Mouse (Mus musculus): ENCODE data around the gene Fa2h.

DNA sequence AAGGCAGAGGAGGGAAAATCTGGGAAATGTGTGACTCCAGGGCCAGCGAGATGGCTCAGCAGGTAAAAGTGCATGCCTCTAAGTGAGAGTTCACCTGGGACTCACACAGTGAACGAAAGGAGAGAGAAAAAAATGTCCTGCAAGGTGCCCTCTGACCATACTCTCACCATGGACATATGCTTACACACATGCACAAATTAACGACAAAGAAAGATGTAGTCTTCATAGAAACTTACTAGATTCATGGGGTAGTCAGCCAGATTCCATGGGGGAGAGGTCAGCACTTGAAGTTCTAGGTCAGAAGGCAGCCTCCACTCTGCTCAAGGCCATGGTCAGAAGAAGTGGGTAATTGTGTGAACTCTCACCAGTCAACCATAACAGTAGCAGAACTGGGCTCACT is 53.4 kb downstream of the Fa2h start:
- no peak for TF ChIP-seq CTCF (IDR thresholded peaks at IDR 0.05; ENCODE audit: borderline replicate concordance, control insufficient read depth, extremely low read depth, insufficient read depth, low read length, poor library complexity)
- TF ChIP-seq POLR2A (IDR thresholded peaks at IDR 0.05; ENCODE audit: control insufficient read depth, extremely low read depth, insufficient read depth, low read length, poor library complexity): no peak
